Mouse (Mus musculus): ENCODE data around the gene Anapc1. TPM values are rescaled to one million over a fixed set of nuclear protein-coding genes. Genes with fewer than 3 reads are reported as not detected.
A peak's percentile ranks its signal among the peaks of the same experiment; 100 is the strongest.

Gene Anapc1
- 39.8 and 41.7 TPM in 2 replicates for polyA plus RNA-seq (2015; fragmentation: Nextera tagmentation; extraction: Ambion mirVana)

GRCm38 (mm10) chr2:128686921-128687557 is at the start of gene Anapc1:
Anapc1 (minus strand) TSS chr2:128687391.
- H3K27ac ChIP-seq (ENCODE audit: low read length) = peak within 1 kb of the TSS; percentile 81
- WGBS = under 1% methylated on average over 58 of the region's 58 CpGs
- peak within 1 kb of the TSS; percentile 67 for H3K4me2 ChIP-seq (ENCODE audit: low read depth, low read length)
- no peaks in the 10 kb centered on the region for H3K9me3 ChIP-seq (ENCODE audit: control insufficient read depth, low read length)
- H3K4me1 ChIP-seq (ENCODE audit: control insufficient read depth, insufficient read depth, low read length) = peaks cover 7% of the 10 kb centered on the region
- H3K27me3 ChIP-seq (replicated peaks; ENCODE audit: control insufficient read depth, insufficient read depth, low read length) = no peaks in the 10 kb centered on the region
- H3K4me3 ChIP-seq (ENCODE audit: low read length) = peak within 1 kb of the TSS; percentile 95
- peak; percentile 99 for ATAC-seq
- peaks cover 3% of the 10 kb centered on the region; the same call in 1 of the 2 replicates for H3K36me3 ChIP-seq (ENCODE audit: control insufficient read depth, insufficient read depth, low read length)
- H3K9ac ChIP-seq (ENCODE audit: low read depth, low read length) = peak within 1 kb of the TSS; percentile 98

DNA sequence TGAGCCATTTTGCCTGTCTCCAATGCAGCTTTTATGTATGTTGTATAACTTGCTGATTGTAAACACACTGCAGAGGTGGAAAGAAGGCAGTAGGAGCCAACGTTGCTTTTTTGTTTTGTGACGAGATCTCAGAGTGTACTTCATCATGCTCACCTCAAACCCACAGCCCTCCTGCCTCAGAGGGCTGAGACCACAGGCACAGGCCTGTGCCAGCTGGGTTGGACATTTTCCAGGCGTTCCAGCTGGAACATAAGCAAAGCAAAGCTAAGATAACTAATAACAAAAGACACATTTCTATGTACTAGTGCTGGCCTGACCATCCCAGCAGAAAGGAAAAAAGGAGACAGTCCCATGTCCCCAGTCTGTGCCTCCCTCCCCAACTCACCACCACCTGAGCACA is 47.9 kb upstream of the Anapc1 start:
- WGBS = 37% methylated on average over 3 of the region's 3 CpGs
- Histone ChIP-seq H3K4me2 (ENCODE audit: low read depth, low read length) (no peak overlapping the region), H3K4me1 (ENCODE audit: control insufficient read depth, insufficient read depth, low read length) (peaks cover 11% of the 10 kb centered on the region; the same call in 1 of the 2 replicates), H3K27me3 (replicated peaks; ENCODE audit: control insufficient read depth, insufficient read depth, low read length) (no peaks in the 10 kb centered on the region), H3K36me3 (ENCODE audit: control insufficient read depth, insufficient read depth, low read length) (peaks cover 7% of the 10 kb centered on the region), H3K27ac (ENCODE audit: low read length) (no peak overlapping the region), H3K9ac (ENCODE audit: low read depth, low read length) (no peak overlapping the region), H3K9me3 (ENCODE audit: control insufficient read depth, low read length) (no peaks in the 10 kb centered on the region), H3K4me3 (ENCODE audit: low read length) (no peak overlapping the region)
- no peak for ATAC-seq

GRCm38 (mm10) chr2:128731951-128732350 is 44.8 kb upstream of the Anapc1 start:
- no peaks in the 10 kb centered on the region for H3K27me3 ChIP-seq (replicated peaks; ENCODE audit: control insufficient read depth, insufficient read depth, low read length)
- H3K36me3 ChIP-seq (ENCODE audit: control insufficient read depth, insufficient read depth, low read length) = no peaks in the 10 kb centered on the region; the same call in 1 of the 2 replicates
- H3K4me1 ChIP-seq (ENCODE audit: control insufficient read depth, insufficient read depth, low read length) = peaks cover 21% of the 10 kb centered on the region
- no peak for ATAC-seq
- 81% methylated on average over 1 of the region's 1 CpGs for WGBS
- H3K27ac ChIP-seq (ENCODE audit: low read length) = no peak overlapping the region
- no peak overlapping the region for H3K4me2 ChIP-seq (ENCODE audit: low read depth, low read length)
- H3K9ac ChIP-seq (ENCODE audit: low read depth, low read length) = no peak overlapping the region
- H3K4me3 ChIP-seq (ENCODE audit: low read length) = no peak overlapping the region
- H3K9me3 ChIP-seq (ENCODE audit: control insufficient read depth, low read length) = no peaks in the 10 kb centered on the region

DNA sequence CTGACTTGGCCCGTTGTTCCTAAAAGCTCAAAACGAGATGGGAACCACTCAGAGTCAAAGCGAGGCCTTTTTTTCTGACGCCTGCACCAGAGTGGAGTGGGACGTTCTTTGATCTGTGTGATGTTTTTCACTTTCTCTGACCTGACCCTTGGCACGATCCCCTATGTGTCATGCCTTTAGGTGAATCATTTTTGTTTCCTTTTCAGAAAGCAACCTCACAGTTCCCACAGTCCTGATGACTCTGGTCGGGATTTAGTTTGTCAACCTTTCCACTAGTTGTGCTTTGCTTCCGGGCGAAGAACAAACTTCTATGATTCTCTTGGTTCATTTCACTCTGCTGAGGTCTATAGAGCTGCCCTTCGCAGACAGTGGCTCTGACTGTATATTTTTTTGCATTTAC is 44.3 kb upstream of the Anapc1 start:
- ATAC-seq = no peak
- Histone ChIP-seq H3K36me3 (ENCODE audit: control insufficient read depth, insufficient read depth, low read length) (no peaks in the 10 kb centered on the region; the same call in 1 of the 2 replicates), H3K4me3 (ENCODE audit: low read length) (no peak overlapping the region), H3K27me3 (replicated peaks; ENCODE audit: control insufficient read depth, insufficient read depth, low read length) (no peaks in the 10 kb centered on the region), H3K27ac (ENCODE audit: low read length) (no peak overlapping the region), H3K4me1 (ENCODE audit: control insufficient read depth, insufficient read depth, low read length) (peaks cover 21% of the 10 kb centered on the region), H3K9me3 (ENCODE audit: control insufficient read depth, low read length) (no peaks in the 10 kb centered on the region), H3K9ac (ENCODE audit: low read depth, low read length) (no peak overlapping the region), H3K4me2 (ENCODE audit: low read depth, low read length) (no peak overlapping the region)
- 77% methylated on average over 10 of the region's 10 CpGs for WGBS

DNA sequence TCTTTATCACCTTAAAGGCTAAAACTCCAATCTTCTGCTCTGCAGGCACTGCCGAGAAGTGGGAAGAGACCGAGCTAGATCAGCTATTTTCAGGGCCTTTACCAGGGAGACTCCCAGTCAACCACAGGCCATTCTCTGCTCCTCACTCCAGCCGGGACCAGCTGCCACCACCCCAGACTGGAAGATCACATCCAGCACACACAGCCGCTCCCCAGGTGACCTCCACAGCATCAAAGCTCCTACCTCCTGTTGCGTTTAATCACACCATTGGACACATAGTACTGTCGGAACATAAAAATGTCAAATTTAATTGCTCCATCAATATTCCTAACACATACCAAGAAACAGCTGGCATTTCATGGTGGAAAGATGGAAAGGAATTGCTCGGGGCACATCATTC is 42.0 kb upstream of the Anapc1 start:
- 74% methylated on average over 7 of the region's 7 CpGs for whole genome bisulfite sequencing

GRCm38 (mm10) chr2:128728066-128728465 is 40.9 kb upstream of the Anapc1 start:
- 83% methylated on average over 4 of the region's 4 CpGs for WGBS
- ATAC-seq = no peak
- H3K9me3 ChIP-seq (ENCODE audit: control insufficient read depth, low read length) = no peaks in the 10 kb centered on the region
- peak overlapping the region; percentile 7; the same call in 1 of the 2 replicates for H3K9ac ChIP-seq (ENCODE audit: low read depth, low read length)
- no peaks in the 10 kb centered on the region for H3K36me3 ChIP-seq (ENCODE audit: control insufficient read depth, insufficient read depth, low read length)
- no peaks in the 10 kb centered on the region for H3K27me3 ChIP-seq (replicated peaks; ENCODE audit: control insufficient read depth, insufficient read depth, low read length)
- H3K4me3 ChIP-seq (ENCODE audit: low read length) = no peak overlapping the region
- peaks cover 14% of the 10 kb centered on the region for H3K4me1 ChIP-seq (ENCODE audit: control insufficient read depth, insufficient read depth, low read length)
- H3K4me2 ChIP-seq (ENCODE audit: low read depth, low read length) = no peak overlapping the region
- H3K27ac ChIP-seq (ENCODE audit: low read length) = no peak overlapping the region

More for the DNA sequence above, 42.0 kb upstream of the Anapc1 start:
- no peak overlapping the region for H3K27ac ChIP-seq (ENCODE audit: low read length)
- no peak for ATAC-seq
- no peaks in the 10 kb centered on the region for H3K36me3 ChIP-seq (ENCODE audit: control insufficient read depth, insufficient read depth, low read length)
- no peaks in the 10 kb centered on the region for H3K27me3 ChIP-seq (replicated peaks; ENCODE audit: control insufficient read depth, insufficient read depth, low read length)
- H3K9me3 ChIP-seq (ENCODE audit: control insufficient read depth, low read length) = no peaks in the 10 kb centered on the region
- peaks cover 14% of the 10 kb centered on the region for H3K4me1 ChIP-seq (ENCODE audit: control insufficient read depth, insufficient read depth, low read length)
- no peak overlapping the region for H3K4me2 ChIP-seq (ENCODE audit: low read depth, low read length)
- no peak overlapping the region for H3K9ac ChIP-seq (ENCODE audit: low read depth, low read length)
- no peak overlapping the region for H3K4me3 ChIP-seq (ENCODE audit: low read length)

- Histone ChIP-seq H3K36me3 (ENCODE audit: control insufficient read depth, insufficient read depth, low read length) (no peaks in the 10 kb centered on the region), H3K9me3 (ENCODE audit: control insufficient read depth, low read length) (no peaks in the 10 kb centered on the region), H3K4me3 (ENCODE audit: low read length) (no peak overlapping the region), H3K4me2 (ENCODE audit: low read depth, low read length) (no peak overlapping the region), H3K9ac (ENCODE audit: low read depth, low read length) (peak overlapping the region; percentile 7; the same call in 1 of the 2 replicates), H3K4me1 (ENCODE audit: control insufficient read depth, insufficient read depth, low read length) (peaks cover 17% of the 10 kb centered on the region), H3K27ac (ENCODE audit: low read length) (no peak overlapping the region), H3K27me3 (replicated peaks; ENCODE audit: control insufficient read depth, insufficient read depth, low read length) (no peaks in the 10 kb centered on the region)
- 44% methylated on average over 3 of the region's 3 CpGs for WGBS
- ATAC-seq = peak; percentile 23; the same call in 1 of the 2 replicates
Observed at GRCm38 (mm10) chr2:128727552-128727951, 40.4 kb upstream of the Anapc1 start.

DNA sequence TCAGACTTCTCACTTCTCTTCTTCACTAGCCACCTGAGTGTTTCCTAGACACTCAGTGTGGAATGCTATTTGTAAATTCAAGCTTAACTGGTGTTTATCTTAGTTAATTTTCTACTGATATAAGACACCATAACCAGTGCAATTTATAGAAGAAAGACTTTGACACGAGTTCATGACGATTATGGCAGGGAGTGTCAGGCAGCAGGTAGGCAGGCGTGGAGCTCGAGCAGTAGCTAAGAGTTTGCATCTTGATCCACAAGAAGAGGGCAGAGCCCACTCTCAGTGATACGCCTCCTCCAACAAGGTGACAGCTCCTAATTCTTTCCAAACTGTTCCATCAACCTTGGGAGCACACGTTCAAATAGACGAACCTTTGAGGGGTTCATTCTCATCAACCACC is 39.4 kb upstream of the Anapc1 start:
- no peaks in the 10 kb centered on the region for H3K9me3 ChIP-seq (ENCODE audit: control insufficient read depth, low read length)
- H3K4me1 ChIP-seq (ENCODE audit: control insufficient read depth, insufficient read depth, low read length) = peaks cover 15% of the 10 kb centered on the region
- H3K36me3 ChIP-seq (ENCODE audit: control insufficient read depth, insufficient read depth, low read length) = no peaks in the 10 kb centered on the region
- 62% methylated on average over 7 of the region's 7 CpGs for WGBS
- no peaks in the 10 kb centered on the region for H3K27me3 ChIP-seq (replicated peaks; ENCODE audit: control insufficient read depth, insufficient read depth, low read length)
- peak overlapping the region; percentile 87 for H3K27ac ChIP-seq (ENCODE audit: low read length)
- peak; percentile 78 for ATAC-seq
- no peak overlapping the region; the same call in 1 of the 2 replicates for H3K4me2 ChIP-seq (ENCODE audit: low read depth, low read length)
- H3K9ac ChIP-seq (ENCODE audit: low read depth, low read length) = no peak overlapping the region
- no peak overlapping the region for H3K4me3 ChIP-seq (ENCODE audit: low read length)

- no peaks in the 10 kb centered on the region for H3K27me3 ChIP-seq (replicated peaks; ENCODE audit: control insufficient read depth, insufficient read depth, low read length)
- H3K36me3 ChIP-seq (ENCODE audit: control insufficient read depth, insufficient read depth, low read length) = no peaks in the 10 kb centered on the region
- no peak overlapping the region for H3K9ac ChIP-seq (ENCODE audit: low read depth, low read length)
- no peak overlapping the region for H3K4me2 ChIP-seq (ENCODE audit: low read depth, low read length)
- 73% methylated on average over 5 of the region's 5 CpGs for WGBS
- peaks cover 13% of the 10 kb centered on the region for H3K4me1 ChIP-seq (ENCODE audit: control insufficient read depth, insufficient read depth, low read length)
- H3K9me3 ChIP-seq (ENCODE audit: control insufficient read depth, low read length) = no peaks in the 10 kb centered on the region
- 0 out of 2 replicates have a peak, but pooled peaks have one; percentile 24 for ATAC-seq
- H3K27ac ChIP-seq (ENCODE audit: low read length) = peak overlapping the region; percentile 87
- no peak overlapping the region for H3K4me3 ChIP-seq (ENCODE audit: low read length)
Observed at GRCm38 (mm10) chr2:128726067-128726466, 38.9 kb upstream of the Anapc1 start.

Measured in intestine, embryonic 16.5 days (tissue).